Mouse (Mus musculus) colon, adult 2 months (tissue): Measurements from ENCODE around the gene Wtap. TPM values are rescaled to one million over a fixed set of nuclear protein-coding genes. Genes with fewer than 3 reads are reported as not detected.

Experiments used
- polyA plus RNA-seq: library from polyadenylated mRNA; depleted of rRNA; stranded (reverse); fragments of >200 nt; gene quantifications from 2 replicates; pipeline ENCODE4 v1.2.3, GENCODE M21; 2012; rRNA removed

The Wtap gene
- 11.0 and 13.4 TPM in 2 replicates for polyA plus RNA-seq

GRCm38 (mm10) chr17:12994069-12994468, at the start of gene Wtap:
Wtap (minus strand) TSS chr17:12994169.

GRCm38 (mm10) chr17:13006546-13006945, 12.6 kb upstream of the Wtap start, which contains the start of gene Sod2:
Sod2 (plus strand) TSS chr17:13006846.

GRCm38 (mm10) chr17:12960331-12960873, 33.6 kb downstream of the Wtap start, which contains the start of gene Acat2:
Acat2 (minus strand) TSS chr17:12960747.

GRCm38 (mm10) chr17:12940151-12940805, 53.7 kb downstream of the Wtap start, which contains the start of gene Acat3:
Acat3 (minus strand) TSS chr17:12940600.

Other genes starting within 250 kb of the Wtap start
- gene Igf2r, start 224.5 kb downstream of the Wtap start, polyA plus RNA-seq: 25.9 and 29.7 TPM in 2 replicates
- not detected in 2 replicates for gene Mas1, start 126.0 kb downstream of the Wtap start, polyA plus RNA-seq
- 0.06 and 0.07 TPM in 2 replicates for gene Mrgprh, start 118.1 kb downstream of the Wtap start, polyA plus RNA-seq
- 0.53 and 0.86 TPM in 2 replicates for gene Pnldc1, start 83.9 kb downstream of the Wtap start, polyA plus RNA-seq
- 30.1 and 45.5 TPM in 2 replicates for gene Tcp1, start 78.5 kb downstream of the Wtap start, polyA plus RNA-seq
- gene Mrpl18, start 77.8 kb downstream of the Wtap start, polyA plus RNA-seq: 27.8 and 32.2 TPM in 2 replicates
- gene Acat3, start 53.6 kb downstream of the Wtap start, polyA plus RNA-seq: not detected in 2 replicates
- 10.6 and 12.6 TPM in 2 replicates for gene Acat2, start 33.4 kb downstream of the Wtap start, polyA plus RNA-seq
- gene Sod2, start 12.7 kb upstream of the Wtap start, polyA plus RNA-seq: 446 and 547 TPM in 2 replicates
- gene Gpr31b, start 58.1 kb upstream of the Wtap start, polyA plus RNA-seq: 0.27 and 0.37 TPM in 2 replicates
- 0.05 and 0.27 TPM in 2 replicates for gene Tcp10b, start 66.9 kb upstream of the Wtap start, polyA plus RNA-seq
- gene Unc93a, start 137.6 kb upstream of the Wtap start, polyA plus RNA-seq: not detected in 2 replicates
- not detected in 2 replicates for gene Smok2a, start 227.0 kb upstream of the Wtap start, polyA plus RNA-seq
- not detected in 2 replicates for gene Smok2b, start 236.1 kb upstream of the Wtap start, polyA plus RNA-seq